Mouse (Mus musculus) embryonic facial prominence, embryonic 11.5 days (tissue): ENCODE results near the gene Gm5901. TPM values are rescaled to one million over a fixed set of nuclear protein-coding genes. Genes with fewer than 3 reads are reported as not detected.

Experiments used
- ATAC-seq: fragments of 200-750 bp; cut with Nextera tagmentation; replicated peaks from 2 replicates; pipeline ENCODE4 v1.8.0; 2017; ENCODE audit warnings: low read depth; ENCODE audit not compliant: insufficient number of reproducible peaks, low FRiP score, low TSS enrichment
- DNase-seq: peaks from one replicate; pipeline ENCODE4 v3.0.0-alpha.2; 2015; ENCODE audit warnings: low spot score
- H3K27ac ChIP-seq: fragments of 300-500 bp; sonication (generic); replicated peaks from 2 replicates; pipeline ENCODE4 v1.5.1; 2014; ENCODE audit warnings: mild to moderate bottlenecking, low read depth, low read length, control low read depth
- H3K27me3 ChIP-seq: fragments of 300-500 bp; sonication (generic); 2 replicates; pipeline ENCODE4 v1.6.1; 2014; ENCODE audit warnings: mild to moderate bottlenecking, low read length, moderate library complexity, mixed read lengths; ENCODE audit not compliant: control insufficient read depth, insufficient read depth
- H3K36me3 ChIP-seq: fragments of 300-500 bp; sonication (generic); replicated peaks from 2 replicates; pipeline ENCODE4 v1.6.1; 2014; ENCODE audit warnings: low read depth, mild to moderate bottlenecking, low read length, moderate library complexity, mixed read lengths; ENCODE audit not compliant: control insufficient read depth, insufficient read depth
- H3K4me1 ChIP-seq: fragments of 300-500 bp; sonication (generic); 2 replicates; pipeline ENCODE4 v1.6.1; 2014; ENCODE audit warnings: low read length, mixed read lengths; ENCODE audit not compliant: control insufficient read depth, insufficient read depth
- H3K4me2 ChIP-seq: fragments of 300-500 bp; sonication (generic); 2 replicates; pipeline ENCODE4 v1.6.1; 2014; ENCODE audit warnings: low read depth, mild to moderate bottlenecking, control low read depth, low read length, moderate library complexity
- H3K4me3 ChIP-seq: fragments of 300-500 bp; sonication (generic); 2 replicates; pipeline ENCODE4 v1.5.1; 2014; ENCODE audit warnings: low read depth, low read length, control low read depth
- H3K9ac ChIP-seq: fragments of 300-500 bp; sonication (generic); replicated peaks from 2 replicates; pipeline ENCODE4 v1.6.1; 2014; ENCODE audit warnings: mild to moderate bottlenecking, control low read depth, low read length
- H3K9me3 ChIP-seq: fragments of 300-500 bp; sonication (generic); replicated peaks from 2 replicates; pipeline ENCODE4 v1.6.1; 2016; ENCODE audit warnings: mild to moderate bottlenecking, low read length, inconsistent platforms, mixed read lengths; ENCODE audit not compliant: control insufficient read depth
- WGBS: fragments of 180-500 bp; shearing (Covaris S2); extraction: QIAGEN DNeasy Blood & Tissue Kit; methylation state at CpG from one replicate; pipeline ENCODE4 v1.1.7; 2014; 5-methylcytosine and 5-hydroxymethylcytosine counted together
- polyA plus RNA-seq: library from polyadenylated mRNA; unstranded; fragments of >200 nt; fragmentation: Nextera tagmentation; extraction: Ambion mirVana; gene quantifications from 2 replicates; pipeline ENCODE4 v1.2.1, GENCODE M21; 2014

Gene Gm5901
- polyA plus RNA-seq, 1 experiment from 2014 or later = not detected

GRCm38 (mm10) chr7:105367268-105367667, 7.6 kb upstream of the Gm5901 start:
- no peak overlapping the region for H3K4me2 ChIP-seq
- DNase-seq (no peak), ATAC-seq (no peak)
- H3K4me3 ChIP-seq = no peak overlapping the region
- no peaks in the 10 kb centered on the region for H3K27me3 ChIP-seq
- no peaks in the 10 kb centered on the region for H3K36me3 ChIP-seq
- no peak overlapping the region for H3K9ac ChIP-seq
- H3K9me3 ChIP-seq = no peaks in the 10 kb centered on the region
- no peaks in the 10 kb centered on the region for H3K4me1 ChIP-seq
- no peak overlapping the region for H3K27ac ChIP-seq
- WGBS = 83% methylated on average over 5 of the region's 5 CpGs

GRCm38 (mm10) chr7:105367930-105368329, 6.9 kb upstream of the Gm5901 start, which contains the start of gene Olfr692:
Gene Olfr692 (plus strand): TSS chr7:105368230.
- 97% methylated on average over 1 of the region's 1 CpGs for WGBS
- no peak within 1 kb of the TSS for H3K9ac ChIP-seq
- no peak within 1 kb of the TSS for H3K4me3 ChIP-seq
- no peaks in the 10 kb centered on the region for H3K36me3 ChIP-seq
- ATAC-seq (no peak), DNase-seq (no peak)
- no peaks in the 10 kb centered on the region for H3K4me1 ChIP-seq
- no peaks in the 10 kb centered on the region for H3K27me3 ChIP-seq
- no peak within 1 kb of the TSS for H3K4me2 ChIP-seq
- no peak within 1 kb of the TSS for H3K27ac ChIP-seq
- H3K9me3 ChIP-seq = no peaks in the 10 kb centered on the region

- Histone ChIP-seq H3K27me3 (no peaks in the 10 kb centered on the region), H3K4me3 (no peak overlapping the region), H3K27ac (no peak overlapping the region), H3K9me3 (no peaks in the 10 kb centered on the region), H3K4me1 (no peaks in the 10 kb centered on the region), H3K4me2 (no peak overlapping the region), H3K9ac (no peak overlapping the region), H3K36me3 (no peaks in the 10 kb centered on the region)
- WGBS = 97% methylated on average over 4 of the region's 4 CpGs
- no peak; the same call in 1 of the 2 replicates for ATAC-seq
- DNase-seq = no peak
Measured at GRCm38 (mm10) chr7:105368521-105368920, 6.3 kb upstream of the Gm5901 start.

- H3K4me1 ChIP-seq = no peaks in the 10 kb centered on the region
- no peak overlapping the region for H3K4me2 ChIP-seq
- no peak overlapping the region for H3K27ac ChIP-seq
- H3K36me3 ChIP-seq = no peaks in the 10 kb centered on the region
- 86% methylated on average over 1 of the region's 1 CpGs for WGBS
- ATAC-seq (no peak), DNase-seq (no peak)
- H3K9ac ChIP-seq = no peak overlapping the region
- no peak overlapping the region for H3K4me3 ChIP-seq
- H3K9me3 ChIP-seq = no peaks in the 10 kb centered on the region
- no peaks in the 10 kb centered on the region for H3K27me3 ChIP-seq
Measured at GRCm38 (mm10) chr7:105372912-105373311, 1.9 kb upstream of the Gm5901 start.

- no peak for DNase-seq
- Histone ChIP-seq H3K27me3 (no peaks in the 10 kb centered on the region), H3K36me3 (no peaks in the 10 kb centered on the region), H3K4me1 (no peaks in the 10 kb centered on the region), H3K9me3 (no peaks in the 10 kb centered on the region), H3K4me2 (no peak overlapping the region), H3K4me3 (no peak overlapping the region), H3K27ac (no peak overlapping the region), H3K9ac (no peak overlapping the region)
- no peak for ATAC-seq
- 94% methylated on average over 4 of the region's 4 CpGs for WGBS
Measured at GRCm38 (mm10) chr7:105373509-105373908, 1.3 kb upstream of the Gm5901 start.

- no peaks in the 10 kb centered on the region for H3K27me3 ChIP-seq
- DNase-seq (no peak), ATAC-seq (no peak)
- no peaks in the 10 kb centered on the region for H3K9me3 ChIP-seq
- no peak overlapping the region for H3K4me3 ChIP-seq
- 92% methylated on average over 3 of the region's 3 CpGs for WGBS
- H3K36me3 ChIP-seq = no peaks in the 10 kb centered on the region
- H3K27ac ChIP-seq = no peak overlapping the region
- H3K9ac ChIP-seq = no peak overlapping the region
- no peaks in the 10 kb centered on the region for H3K4me1 ChIP-seq
- no peak overlapping the region for H3K4me2 ChIP-seq
Measured at GRCm38 (mm10) chr7:105373976-105374375, 862 bp upstream of the Gm5901 start.

- no peak overlapping the region for H3K27ac ChIP-seq
- 97% methylated on average over 3 of the region's 3 CpGs for WGBS
- no peaks in the 10 kb centered on the region for H3K27me3 ChIP-seq
- DNase-seq = no peak
- H3K4me3 ChIP-seq = no peak overlapping the region
- ATAC-seq = no peak
- H3K9ac ChIP-seq = no peak overlapping the region
- no peak overlapping the region for H3K4me2 ChIP-seq
- no peaks in the 10 kb centered on the region for H3K9me3 ChIP-seq
- H3K36me3 ChIP-seq = peaks cover 12% of the 10 kb centered on the region
- H3K4me1 ChIP-seq = no peaks in the 10 kb centered on the region
Measured at GRCm38 (mm10) chr7:105380329-105380728, 5.5 kb downstream of the Gm5901 start.

GRCm38 (mm10) chr7:105387696-105388095, 12.9 kb downstream of the Gm5901 start:
- no peak for ATAC-seq

More at GRCm38 (mm10) chr7:105387696-105388095, 12.9 kb downstream of the Gm5901 start:
- Histone ChIP-seq H3K36me3 (peaks cover 17% of the 10 kb centered on the region), H3K4me2 (no peak overlapping the region), H3K4me3 (no peak overlapping the region), H3K9ac (no peak overlapping the region), H3K9me3 (no peaks in the 10 kb centered on the region), H3K4me1 (no peaks in the 10 kb centered on the region), H3K27me3 (no peaks in the 10 kb centered on the region), H3K27ac (no peak overlapping the region)
- WGBS = 96% methylated on average over 2 of the region's 2 CpGs
- DNase-seq = no peak
